Mouse (Mus musculus): ENCODE measurements around the gene Enho. TPM values are rescaled to one million over a fixed set of nuclear protein-coding genes. Genes with fewer than 3 reads are reported as not detected.

Enho gene
- total RNA-seq, 2 experiments from 2014 or later, result 59.1 to 66.3 TPM

- DNase-seq (ENCODE audit: low spot score in 2 of 2), result no peak
These were observed 4.9 kb downstream of the Enho start for GRCm38 (mm10) chr4:41635224-41635623.

GRCm38 (mm10) chr4:41634631-41635030 lies 5.5 kb downstream of the Enho start:
- no peak for DNase-seq (ENCODE audit: low spot score in 2 of 2)

GRCm38 (mm10) chr4:41633001-41633400 lies 7.1 kb downstream of the Enho start:
- no peak for DNase-seq (ENCODE audit: low spot score in 2 of 2)

- peak in 1 of 2 experiments; percentile 37 for DNase-seq (ENCODE audit: low spot score in 2 of 2)
These were observed 8.7 kb downstream of the Enho start for GRCm38 (mm10) chr4:41631390-41631789.

GRCm38 (mm10) chr4:41630196-41630595 lies 9.9 kb downstream of the Enho start:
- DNase-seq (ENCODE audit: low spot score in 2 of 2), result no peak

- DNase-seq (ENCODE audit: low spot score in 2 of 2), result no peak
These were observed 11.8 kb downstream of the Enho start for GRCm38 (mm10) chr4:41628202-41628927.

GRCm38 (mm10) chr4:41622071-41622470 lies 18.1 kb downstream of the Enho start:
- no peak for DNase-seq (ENCODE audit: low spot score in 2 of 2)

- DNase-seq (ENCODE audit: low spot score in 2 of 2), result peak in 1 of 2 experiments; percentile 27
These were observed 21.0 kb downstream of the Enho start for GRCm38 (mm10) chr4:41618916-41619746.

- DNase-seq (ENCODE audit: low spot score in 2 of 2), result peak; percentile 54 to 63
These were observed 24.2 kb downstream of the Enho start for GRCm38 (mm10) chr4:41615661-41616599.

GRCm38 (mm10) chr4:41614156-41614555 lies 26.0 kb downstream of the Enho start:
- peak; percentile 85 to 93 for DNase-seq (ENCODE audit: low spot score in 2 of 2)

GRCm38 (mm10) chr4:41612166-41612565 lies 28.0 kb downstream of the Enho start:
- DNase-seq (ENCODE audit: low spot score in 2 of 2), result no peak

GRCm38 (mm10) chr4:41610594-41610980 lies 29.5 kb downstream of the Enho start:
- DNase-seq (ENCODE audit: low spot score in 2 of 2), result no peak

GRCm38 (mm10) chr4:41609681-41610593 lies 30.2 kb downstream of the Enho start:
- no peak for DNase-seq (ENCODE audit: low spot score in 2 of 2)

GRCm38 (mm10) chr4:41606784-41607183 lies 33.3 kb downstream of the Enho start:
- DNase-seq (ENCODE audit: low spot score in 2 of 2), result no peak

- DNase-seq (ENCODE audit: low spot score in 2 of 2), result no peak
These were observed 35.4 kb downstream of the Enho start for GRCm38 (mm10) chr4:41604476-41605396.

- DNase-seq (ENCODE audit: low spot score in 2 of 2), result no peak
These were observed 37.3 kb downstream of the Enho start for GRCm38 (mm10) chr4:41602818-41603217.

Measured in left cerebral cortex, adult 18-20 months (tissue).